Mouse (Mus musculus) left cerebral cortex, adult 8-10 months (tissue): Measurements from ENCODE around the gene Smim4. TPM values are rescaled to one million over a fixed set of nuclear protein-coding genes. Genes with fewer than 3 reads are reported as not detected.

ENCODE experiments used
- DNase-seq, 2 experiments: peaks; one replicate each; pipeline ENCODE4 v3.0.0; 2022; ENCODE audit warnings: low spot score in 2 of 2
- total RNA-seq, 4 experiments: library from RNA; stranded (reverse); gene quantifications; 2 replicates each; pipeline ENCODE4 v1.2.4; 2022

Gene Smim4
- total RNA-seq, 4 experiments from 2014 or later, result 26.5 to 30.6 (median 28.0) TPM

GRCm38 (mm10) chr14:31138897-31139429 lies 10.2 kb upstream of the Smim4 start:
- no peak for DNase-seq

GRCm38 (mm10) chr14:31138219-31138896 lies 9.6 kb upstream of the Smim4 start:
- no peak for DNase-seq

- DNase-seq, result no peak
Measured at GRCm38 (mm10) chr14:31137791-31138190, 9.0 kb upstream of the Smim4 start.

- DNase-seq, result no peak
Measured at GRCm38 (mm10) chr14:31137281-31137595, 8.5 kb upstream of the Smim4 start.

DNA sequence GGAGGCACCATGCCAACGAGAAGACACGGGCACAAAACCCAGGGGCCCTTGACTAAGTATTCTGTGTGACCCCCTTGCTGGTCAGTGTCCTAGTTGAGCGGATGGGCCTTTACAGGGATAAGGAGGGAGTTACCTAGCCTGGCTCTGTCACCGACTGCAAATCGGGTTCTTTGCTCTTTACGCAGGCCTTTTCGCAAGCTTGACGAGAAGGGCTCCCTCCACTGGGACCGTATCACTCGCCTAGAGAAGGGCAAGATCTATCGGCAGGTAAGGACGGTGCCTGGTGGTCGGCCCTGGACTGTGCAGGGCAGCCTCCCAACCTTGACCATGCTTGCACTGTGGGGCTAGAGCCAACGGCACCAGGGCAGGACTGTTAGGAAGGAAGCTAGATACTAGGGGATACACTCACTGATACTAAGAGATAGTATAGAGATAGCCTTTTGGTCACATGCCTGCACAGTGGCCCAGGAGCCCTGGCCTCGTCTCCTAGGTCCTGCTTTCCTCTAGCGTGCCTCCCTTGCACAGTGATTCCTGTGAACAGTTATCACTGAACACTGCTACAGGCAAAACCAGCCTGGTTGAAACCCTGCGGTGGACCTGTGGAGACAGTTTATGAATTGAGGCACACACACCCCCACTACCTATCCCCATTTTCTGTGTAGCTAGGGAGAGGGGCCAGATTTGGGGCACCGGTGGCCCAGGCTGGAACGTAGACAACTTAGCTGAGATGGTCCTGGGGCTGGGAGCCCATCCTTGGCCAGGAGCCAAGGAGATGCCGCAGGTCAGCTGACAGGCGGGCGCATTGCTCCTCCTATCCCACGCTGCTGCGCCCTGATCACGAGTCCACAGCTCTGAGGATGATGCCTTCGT lies 7.9 kb upstream of the Smim4 start:
- DNase-seq, result no peak

- DNase-seq, result no peak
Measured at GRCm38 (mm10) chr14:31135495-31136410, 7.0 kb upstream of the Smim4 start.

DNA sequence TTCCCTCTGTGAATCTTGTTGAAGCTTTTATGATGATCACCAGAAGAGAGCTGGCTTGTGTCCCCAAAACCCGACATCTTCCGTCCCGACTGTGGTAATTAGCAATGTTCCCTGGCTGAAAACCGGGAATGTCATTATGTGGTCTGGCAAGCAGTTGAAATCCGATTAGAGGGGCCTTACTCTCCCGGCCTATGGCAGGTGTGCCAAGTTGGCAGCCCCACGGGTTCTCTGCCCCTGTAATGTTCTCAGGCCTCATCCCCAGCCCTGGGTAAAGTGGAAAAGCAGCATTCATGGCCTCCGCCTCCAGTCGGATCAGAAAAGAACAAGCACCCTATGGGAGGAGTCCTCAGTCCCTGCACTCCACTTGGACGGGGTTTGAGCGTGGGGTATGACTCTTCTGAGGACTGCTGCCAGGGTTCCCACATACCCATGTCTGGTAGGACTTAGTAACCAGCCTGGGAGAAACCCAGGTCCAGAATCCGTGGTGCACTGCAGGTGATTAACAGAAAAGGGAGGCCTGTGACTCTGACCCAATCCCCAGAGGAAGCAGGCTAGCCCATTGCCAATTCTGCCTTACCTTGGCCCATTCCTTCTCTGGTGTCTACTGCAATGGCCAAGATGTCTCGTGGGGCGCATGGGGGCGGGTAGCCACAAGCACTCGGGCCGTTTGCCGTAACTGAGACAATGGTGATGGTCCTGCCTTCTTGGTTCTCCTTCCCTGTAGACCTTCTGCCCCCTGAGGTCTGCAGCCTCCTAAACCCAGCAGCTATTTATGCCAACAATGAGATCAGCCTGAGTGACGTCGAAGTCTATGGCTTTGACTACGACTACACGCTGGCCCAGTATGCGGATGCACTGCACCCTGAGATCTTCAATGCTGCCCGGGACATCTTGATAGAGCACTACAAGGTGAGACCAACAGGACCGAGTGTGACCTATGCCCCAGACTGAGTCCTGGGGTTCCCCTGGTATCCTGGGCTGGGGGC lies 5.6 kb upstream of the Smim4 start:
- no peak for DNase-seq

GRCm38 (mm10) chr14:31133023-31133665 lies 4.4 kb upstream of the Smim4 start:
- no peak for DNase-seq

DNA sequence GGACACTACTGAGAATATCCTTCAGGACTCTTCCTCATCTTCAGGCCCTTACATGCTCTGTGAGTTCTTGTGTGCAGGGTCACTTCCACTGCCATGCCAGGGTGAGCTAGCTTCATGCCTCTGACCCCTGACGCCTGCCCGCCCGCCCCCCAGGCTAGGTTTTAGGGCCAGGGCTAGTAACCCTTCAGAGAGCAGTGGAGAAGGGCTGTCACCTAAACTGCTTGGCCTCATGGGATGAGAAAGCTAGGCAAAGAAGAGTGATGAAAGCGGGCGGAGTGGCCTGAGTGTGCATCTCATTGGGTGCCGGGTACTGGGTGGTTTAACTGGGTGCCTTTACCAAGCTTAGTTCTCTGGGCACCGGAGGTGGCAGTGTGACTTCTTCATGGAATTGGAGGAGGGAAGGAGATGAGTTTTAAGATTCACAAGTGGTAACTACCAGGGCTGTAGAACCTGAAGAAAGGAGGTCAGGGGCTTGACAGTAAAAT lies 3.8 kb upstream of the Smim4 start:
- no peak for DNase-seq

DNA sequence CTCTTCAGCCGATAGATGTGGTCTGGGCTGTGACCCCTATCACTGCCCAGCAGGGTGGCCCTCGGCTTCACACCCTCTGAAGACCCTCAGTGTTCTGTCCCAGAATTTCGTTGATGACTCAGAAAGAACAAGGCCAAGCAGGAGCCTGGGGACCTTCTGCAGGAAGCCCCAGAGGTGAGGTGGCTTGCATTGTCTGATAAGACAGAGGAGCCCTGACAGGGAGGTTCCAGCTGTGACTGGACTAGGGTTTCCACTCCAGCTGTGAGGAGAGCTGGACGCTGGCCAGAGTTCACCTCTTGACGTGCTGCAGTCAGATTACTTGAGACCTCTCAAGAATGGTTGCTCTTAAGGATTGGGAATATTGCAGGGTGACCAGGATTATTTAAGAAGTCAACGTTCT lies 3.3 kb upstream of the Smim4 start:
- no peak for DNase-seq

DNA sequence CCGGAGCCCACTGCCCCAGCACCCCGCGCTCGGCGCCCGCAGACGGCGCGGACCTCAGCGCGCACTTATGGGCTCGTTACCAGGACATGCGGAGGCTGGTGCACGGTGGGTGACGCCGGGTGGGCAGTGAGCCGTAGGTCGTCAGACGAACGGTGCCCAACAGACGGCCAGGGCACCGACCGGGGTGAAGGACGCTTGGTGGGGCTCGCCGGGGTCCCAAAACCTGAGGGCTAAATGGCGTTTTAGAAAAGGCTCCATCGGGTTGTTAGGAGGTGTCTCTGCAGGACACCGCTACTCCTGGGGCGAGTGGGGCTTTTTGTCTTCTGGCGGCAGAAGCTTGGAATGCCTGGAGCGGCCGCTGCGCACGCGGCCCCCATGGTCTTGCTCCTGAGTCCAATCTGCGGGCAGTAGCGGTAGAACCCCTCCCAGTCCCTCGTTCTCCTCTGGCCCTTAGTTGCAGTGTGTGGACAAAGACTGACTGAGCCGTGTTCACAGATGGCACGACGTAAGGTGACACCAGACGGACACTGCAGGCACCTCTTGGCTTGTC lies 2.6 kb upstream of the Smim4 start:
- no peak for DNase-seq

DNA sequence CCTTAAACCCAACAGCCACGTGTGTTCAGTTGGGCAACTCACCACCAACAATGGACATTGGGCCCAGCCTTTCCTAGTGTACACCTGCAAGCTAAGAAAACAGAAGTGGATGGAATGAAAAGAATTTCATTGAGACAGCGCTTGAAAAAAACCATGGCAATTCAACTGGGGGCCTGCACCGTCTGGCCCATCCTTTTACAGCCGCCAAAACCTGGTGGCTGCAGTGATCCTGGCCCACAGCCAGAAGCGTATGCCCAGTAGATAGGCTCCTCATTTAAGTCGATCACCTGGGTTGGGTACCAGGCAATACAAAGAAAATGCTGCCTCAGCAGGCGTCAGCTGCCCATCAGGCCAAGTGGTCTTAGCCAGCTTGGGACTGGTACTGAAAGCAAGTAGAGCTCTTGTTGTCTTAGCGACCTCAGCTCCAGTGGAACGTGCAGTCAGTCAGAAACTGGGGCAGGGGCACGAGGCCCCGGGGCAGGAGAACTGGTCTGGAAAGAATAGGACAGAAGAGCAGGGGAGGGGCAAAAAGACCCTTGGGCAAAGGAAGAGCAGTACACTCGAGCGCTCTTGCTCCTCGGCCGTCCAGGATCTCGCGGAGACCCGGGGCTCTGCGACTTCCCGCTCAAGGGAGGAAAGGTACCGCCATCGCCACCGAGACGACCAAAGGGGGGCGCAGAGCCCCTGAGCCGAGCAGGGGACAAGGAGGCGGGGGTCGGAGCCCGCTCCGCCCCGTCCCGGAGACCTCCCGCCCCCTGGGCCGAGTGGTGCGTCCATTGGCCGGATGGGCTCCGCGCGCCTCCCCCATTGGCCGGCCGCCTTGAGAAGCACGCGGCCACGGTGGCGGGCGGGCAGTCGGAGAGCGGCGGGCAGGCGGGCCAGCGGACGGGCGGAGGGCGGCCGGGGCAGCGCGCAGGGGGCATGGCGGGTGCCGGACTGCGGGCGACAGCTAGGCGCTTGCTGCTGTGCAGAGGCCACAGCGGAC lies 1.8 kb upstream of the Smim4 start, which contains the start of gene Nt5dc2:
Gene Nt5dc2 (plus strand): TSS at position 818 of the 985 bp plus-strand sequence.
- DNase-seq, result peak in 1 of 2 experiments; percentile 60

GRCm38 (mm10) chr14:31129326-31130235 lies 825 bp upstream of the Smim4 start:
- no peak for DNase-seq

DNA sequence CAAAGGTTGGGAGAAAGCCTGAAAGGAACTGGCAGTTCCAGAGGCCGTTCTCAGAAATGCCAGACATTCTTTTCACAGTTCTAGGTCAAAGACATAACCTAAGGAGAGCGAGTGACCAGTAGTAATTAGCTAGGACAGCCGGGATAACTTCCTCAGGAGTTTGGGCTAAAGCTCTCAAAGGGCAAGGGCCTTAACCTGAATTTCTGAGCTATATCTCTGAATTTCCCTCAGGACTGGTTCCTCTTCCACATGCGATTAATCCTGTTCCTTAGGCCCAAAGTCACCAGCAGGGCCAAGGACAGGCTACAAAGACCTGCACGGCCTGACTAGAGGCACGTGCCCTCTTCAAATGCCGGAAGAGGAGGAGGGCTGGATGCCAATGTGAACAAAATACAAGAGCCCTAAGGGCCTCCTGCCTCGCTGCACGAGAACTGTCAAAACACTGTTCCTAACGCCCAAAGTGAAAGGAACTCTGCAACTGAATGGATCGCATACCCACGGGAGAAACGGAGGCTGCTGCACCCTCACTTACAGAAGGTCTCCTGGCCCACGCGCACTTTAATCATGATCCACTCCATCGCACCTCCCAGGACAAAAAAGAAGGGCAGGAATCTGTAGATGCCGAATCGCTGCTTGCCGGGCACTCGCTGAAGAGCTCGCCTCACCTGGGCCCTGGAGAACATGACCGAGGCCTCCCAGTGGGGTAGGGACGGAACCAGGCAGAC lies 493 bp downstream of the Smim4 start:
- no peak for DNase-seq

DNA sequence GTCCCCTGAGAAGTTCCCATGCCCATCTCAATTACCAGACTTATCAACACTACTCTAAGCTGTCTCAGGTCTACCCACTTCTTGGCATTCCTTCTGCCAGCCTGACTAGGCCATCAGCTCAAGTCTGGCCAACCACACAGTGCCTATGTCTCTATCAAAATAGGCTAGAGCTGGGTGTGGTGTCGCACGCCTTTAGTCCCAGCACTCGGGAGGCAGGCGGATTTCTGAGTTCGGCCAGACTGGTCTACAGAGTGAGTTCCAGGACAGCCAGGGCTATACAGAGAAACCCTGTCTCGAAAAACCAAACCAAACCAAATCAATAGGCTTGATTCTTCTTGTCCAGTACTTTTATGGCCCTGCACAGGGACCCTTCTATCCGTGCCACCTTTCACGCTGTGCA lies 1.9 kb downstream of the Smim4 start:
- DNase-seq, result no peak
